Mouse (Mus musculus) small intestine, adult 2 months (tissue): ENCODE measurements around the gene Apc2.

Source experiments
- CTCF ChIP-seq: fragments of 200-500 bp; IDR thresholded peaks from 2 replicates; pipeline ENCODE4 v1.5.1; 2012; ENCODE audit warnings: low read depth, mild to moderate bottlenecking, control low read depth, inconsistent platforms, low read length, moderate library complexity, mixed read lengths; ENCODE audit not compliant: insufficient replicate concordance, insufficient read length; ENCODE audit errors: extremely low read depth
- POLR2A ChIP-seq: fragments of 200-500 bp; IDR thresholded peaks from 2 replicates; pipeline ENCODE4 v1.6.1; 2012; ENCODE audit warnings: low read depth, mild to moderate bottlenecking, control low read depth, inconsistent platforms, low read length, moderate library complexity

DNA sequence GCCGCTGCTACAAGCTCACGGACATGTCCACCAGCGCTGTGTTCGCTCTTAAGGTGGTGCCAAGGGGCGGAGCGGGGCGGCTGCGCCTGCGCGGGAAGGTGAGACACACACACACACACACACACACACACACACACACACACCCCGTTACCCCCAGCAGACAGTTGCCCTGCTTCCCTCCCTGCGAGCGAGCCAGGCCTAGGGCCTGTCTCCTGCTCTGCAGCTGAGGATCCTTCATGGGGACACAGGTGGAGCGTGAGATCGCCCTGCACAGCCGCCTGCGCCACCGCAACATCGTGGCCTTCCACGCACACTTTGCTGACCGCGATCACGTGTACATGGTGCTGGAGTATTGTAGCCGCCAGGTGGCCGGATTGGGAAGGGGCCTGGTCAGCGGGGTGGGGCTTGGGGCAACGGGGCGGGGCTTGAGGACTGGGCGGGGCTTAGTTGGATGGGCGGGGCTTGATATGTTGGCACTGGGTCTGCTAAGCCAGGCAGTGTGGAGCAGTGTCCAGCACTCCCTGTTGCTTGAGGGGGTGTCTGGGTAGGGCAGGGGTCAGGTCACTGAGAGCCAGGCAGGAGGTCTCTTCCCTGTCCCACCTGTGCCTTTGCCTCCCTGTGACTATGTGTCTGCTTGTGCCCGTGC lies 62.3 kb downstream of the Apc2 start:
- no peak for TF ChIP-seq CTCF
- no peak for TF ChIP-seq POLR2A
